ENCODE assay signal across 8 mouse cellular contexts in genomic region chr4:117527952-117528351, GRCm38 (mm10). TPM values are rescaled to one million over a fixed set of nuclear protein-coding genes. Genes with fewer than 3 reads are reported as not detected.
DNase-seq lines count a peak whose midpoint lies in the region; ATAC-seq lines count a peak whose summit lies in the region.

No protein-coding gene starts in this region.

- peaks cover 14% of the 10 kb centered on the region for H3K4me1 ChIP-seq in midbrain, embryonic 13.5 days (replicated peaks)

- no peaks in the 10 kb centered on the region for H3K36me3 ChIP-seq in midbrain, embryonic 13.5 days

- no peak overlapping the region for H3K27ac ChIP-seq in midbrain, embryonic 13.5 days

- 0 out of 2 replicates have a peak, but pooled peaks have one; percentile 20 for ATAC-seq in midbrain, embryonic 13.5 days

- no peak overlapping the region for H3K9ac ChIP-seq in midbrain, embryonic 13.5 days (replicated peaks)

- no peak overlapping the region for H3K4me3 ChIP-seq in midbrain, embryonic 13.5 days (replicated peaks)

- no peaks in the 10 kb centered on the region for H3K9me3 ChIP-seq in midbrain, embryonic 13.5 days

- peaks cover 68% of the 10 kb centered on the region for H3K27me3 ChIP-seq in midbrain, embryonic 13.5 days

- intact Hi-C loops in heart, postnatal 25 days (cut with DNase I) = loop anchor here (1.0 kb wide), 2 partner anchors 204 to 258 kb away; no protein-coding TSS in a partner anchor

- WGBS in midbrain, embryonic 13.5 days = 14% methylated on average over 1 of the region's 1 CpGs

- H3K4me2 ChIP-seq in midbrain, embryonic 13.5 days (replicated peaks) = no peak overlapping the region

- peak; percentile 87 for DNase-seq in heart, adult 11 months
- no peak for DNase-seq in heart, postnatal 25 days (ENCODE audit: low spot score)
- peak; percentile 53 to 57 for DNase-seq in B cell, adult 2 months
- DNase-seq in adrenal gland, adult 18-20 months (ENCODE audit: low spot score in 2 of 2) = peak; percentile 25 to 56
- peak; percentile 59 for DNase-seq in forelimb bud, embryonic 11.5 days (ENCODE audit: low read depth, low spot score)
- peak; percentile 82 to 83 for DNase-seq in kidney, postnatal 4 days
- peak; percentile 77 for DNase-seq in thymus, postnatal 14 days

RNA-seq across cellular contexts. Expression of gene Eri3, which starts 22.2 kb away (rescaled TPM):
- 10 to 100 TPM; 67.7 to 88.3 TPM for total RNA-seq in heart, postnatal 25 days (2021)
- total RNA-seq in adrenal gland, adult 18-20 months (2021) = 10 to 100 TPM; 57.5 to 61.4 TPM
- polyA plus RNA-seq in midbrain, embryonic 13.5 days (2015; fragmentation: Nextera tagmentation; extraction: Ambion mirVana) = 190 and 195 TPM in 2 replicates

RNA-seq across cellular contexts. Expression of gene Rnf220, which starts 31.1 kb away (rescaled TPM):
- 10 to 100 TPM; 30.5 to 31.5 TPM for total RNA-seq in heart, postnatal 25 days (2021)
- total RNA-seq in adrenal gland, adult 18-20 months (2021) = 10 to 100 TPM; 61.6 to 80.0 TPM
- polyA plus RNA-seq in midbrain, embryonic 13.5 days (2015; fragmentation: Nextera tagmentation; extraction: Ambion mirVana) = 124 and 134 TPM in 2 replicates
